ENCODE assay signal across 12 mouse cellular contexts in the genomic region with DNA sequence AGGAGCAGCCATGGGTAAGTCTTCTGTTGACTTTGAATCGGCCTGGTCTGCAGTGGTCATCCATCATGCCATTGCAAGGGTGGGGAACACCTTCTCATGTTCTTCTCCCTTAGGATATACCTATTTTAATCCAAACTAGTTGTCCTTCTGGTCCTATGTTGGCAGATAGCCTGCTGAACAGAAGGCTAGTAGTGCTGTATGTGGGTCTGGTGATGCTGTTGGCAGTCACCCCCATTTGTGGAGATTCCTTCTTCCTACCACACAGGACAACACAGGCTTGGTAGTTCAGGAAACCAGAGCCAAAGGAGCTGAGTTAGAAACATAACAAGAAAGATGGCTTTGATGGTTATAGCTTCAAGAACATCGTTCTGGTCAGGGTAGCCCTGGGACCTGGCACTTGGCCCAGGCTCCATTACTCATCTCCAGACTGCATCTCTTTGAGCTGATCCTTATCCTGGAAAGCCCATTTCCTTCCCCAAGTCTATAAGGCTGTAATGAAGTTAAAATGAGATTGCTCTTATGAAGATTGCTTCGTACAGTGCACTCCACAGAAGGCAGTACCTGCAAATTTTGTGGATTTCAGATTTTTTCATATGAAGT. TPM values are rescaled to one million over a fixed set of nuclear protein-coding genes. Genes with fewer than 3 reads are reported as not detected.
DNase-seq lines count a peak whose midpoint lies in the region; ATAC-seq and TF ChIP-seq lines count a peak whose summit lies in the region.
"Had no signal": no experiment of that assay in that cellular context is flagged by ENCODE, and none has a peak within 500 bp of the region (broad histone marks: within the 10 kb centered on the region; RNA-seq: fewer than 3 reads in every experiment).

No protein-coding gene starts in this region.

- DNase-seq in heart, adult 11 months = peak; percentile 77
- no peak for DNase-seq in heart, postnatal 10 days
- peak; percentile 56 for DNase-seq in urinary bladder, postnatal 14 days (ENCODE audit: low spot score)
- no peak for DNase-seq in urinary bladder, postnatal 4 days (ENCODE audit: low spot score in 2 of 2)
- DNase-seq in cerebellum, adult 9-10 months = peak; percentile 86
- no peak for DNase-seq in liver, postnatal 0 days
- no peak for DNase-seq in thymus, adult 18-20 months
- DNase-seq in stomach, postnatal 0 days (ENCODE audit: low spot score) = no peak

- no peaks in the 10 kb centered on the region; the same call in 1 of the 2 replicates for H3K36me3 ChIP-seq in liver, postnatal 0 days (replicated peaks; ENCODE audit: insufficient read depth, low read length)
- H3K36me3 ChIP-seq in stomach, postnatal 0 days (ENCODE audit: control insufficient read depth, insufficient read depth, low read length) = no peaks in the 10 kb centered on the region

- intact Hi-C loops in heart, postnatal 10 days (cut with DNase I) = no loop called here

- H3K27ac ChIP-seq in liver, postnatal 0 days (ENCODE audit: low read depth) = no peak overlapping the region
- H3K27ac ChIP-seq in stomach, postnatal 0 days (replicated peaks) = no peak overlapping the region
- H3K27ac ChIP-seq: limb, embryonic 15.5 days; midbrain, embryonic 13.5 days had no signal

- TF ChIP-seq EP300 in liver, postnatal 0 days (IDR thresholded peaks at IDR 0.05; ENCODE audit: low read depth) = no peak
- no peak for TF ChIP-seq EP300 in stomach, postnatal 0 days (optimal IDR thresholded peaks at IDR 0.05)

- no peak overlapping the region for H3K9ac ChIP-seq in liver, postnatal 0 days (replicated peaks)
- H3K9ac ChIP-seq in stomach, postnatal 0 days (ENCODE audit: low read length) = no peak overlapping the region
- H3K9ac ChIP-seq: limb, embryonic 15.5 days; midbrain, embryonic 13.5 days had no signal

- H3K4me1 ChIP-seq in liver, postnatal 0 days (ENCODE audit: insufficient read depth) = no peaks in the 10 kb centered on the region
- no peaks in the 10 kb centered on the region for H3K4me1 ChIP-seq in stomach, postnatal 0 days (replicated peaks; ENCODE audit: control insufficient read depth, insufficient read depth)
- H3K4me1 ChIP-seq: limb, embryonic 15.5 days; midbrain, embryonic 13.5 days had no signal

- no peak overlapping the region for H3K4me2 ChIP-seq in liver, postnatal 0 days (ENCODE audit: low read depth, low read length)
- H3K4me2 ChIP-seq in stomach, postnatal 0 days (replicated peaks; ENCODE audit: low read depth) = no peak overlapping the region
- H3K4me2 ChIP-seq: limb, embryonic 15.5 days; midbrain, embryonic 13.5 days had no signal

- no peaks in the 10 kb centered on the region for H3K27me3 ChIP-seq in liver, postnatal 0 days (ENCODE audit: insufficient read depth, low read length)
- H3K27me3 ChIP-seq in stomach, postnatal 0 days (ENCODE audit: control insufficient read depth, insufficient read depth, low read length) = no peaks in the 10 kb centered on the region
- H3K27me3 ChIP-seq: CH12.LX; limb, embryonic 15.5 days; midbrain, embryonic 13.5 days had no signal

- ATAC-seq in liver, postnatal 0 days = no peak
- ATAC-seq in stomach, postnatal 0 days (ENCODE audit: low FRiP score, low TSS enrichment) = no peak
- ATAC-seq: inflammation-experienced regulatory T-cells, adult 6 months; midbrain, embryonic 13.5 days had no signal

- H3K9me3 ChIP-seq in liver, postnatal 0 days (ENCODE audit: low read length) = no peaks in the 10 kb centered on the region
- no peaks in the 10 kb centered on the region for H3K9me3 ChIP-seq in stomach, postnatal 0 days (ENCODE audit: control insufficient read depth, low read length)
- H3K9me3 ChIP-seq: limb, embryonic 15.5 days; midbrain, embryonic 13.5 days had no signal

- no peak for TF ChIP-seq CTCF in liver, postnatal 0 days (IDR thresholded peaks at IDR 0.05; ENCODE audit: low read depth)
- no peak for TF ChIP-seq CTCF in stomach, postnatal 0 days (IDR thresholded peaks at IDR 0.05; ENCODE audit: low read depth)

- WGBS in liver, postnatal 0 days (ENCODE audit: insufficient replicate concordance) = 80% methylated on average over 3 of the region's 3 CpGs
- WGBS in stomach, postnatal 0 days = 43% methylated on average over 3 of the region's 3 CpGs

- H3K4me3 ChIP-seq in liver, postnatal 0 days (ENCODE audit: low read depth, low read length) = no peak overlapping the region
- no peak overlapping the region for H3K4me3 ChIP-seq in stomach, postnatal 0 days (ENCODE audit: low read depth, low read length)
- H3K4me3 ChIP-seq: limb, embryonic 15.5 days; midbrain, embryonic 13.5 days had no signal

RNA-seq across cellular contexts. Expression of gene Nmt2, which starts 21.5 kb away (rescaled TPM):
- 10 to 100 TPM; 15.3 to 17.6 TPM for total RNA-seq in heart, postnatal 10 days (2021)
- polyA plus RNA-seq in liver, postnatal 0 days (2015; fragmentation: Nextera tagmentation; extraction: Ambion mirVana) = 17.1 and 17.4 TPM in 2 replicates
- polyA plus RNA-seq in stomach, postnatal 0 days (2015; fragmentation: Nextera tagmentation; extraction: Ambion mirVana) = 23.8 and 24.0 TPM in 2 replicates

RNA-seq across cellular contexts. Expression of gene Rpp38, which starts 26.9 kb away (rescaled TPM):
- total RNA-seq in heart, postnatal 10 days (2021) = 1 to 10 TPM; 5.8 to 6.4 TPM
- polyA plus RNA-seq in liver, postnatal 0 days (2015; fragmentation: Nextera tagmentation; extraction: Ambion mirVana) = 10.2 and 10.3 TPM in 2 replicates
- polyA plus RNA-seq in stomach, postnatal 0 days (2015; fragmentation: Nextera tagmentation; extraction: Ambion mirVana) = 17.2 and 20.3 TPM in 2 replicates

RNA-seq across cellular contexts. Expression of gene Acbd7, which starts 30.4 kb away (rescaled TPM):
- total RNA-seq in heart, postnatal 10 days (2021) = not detected
- 0.29 TPM in 1 of 2 replicates, not detected in the other for polyA plus RNA-seq in liver, postnatal 0 days (2015; fragmentation: Nextera tagmentation; extraction: Ambion mirVana)
- 0.25 and 1.1 TPM in 2 replicates for polyA plus RNA-seq in stomach, postnatal 0 days (2015; fragmentation: Nextera tagmentation; extraction: Ambion mirVana)
- polyA plus RNA-seq: inflammation-experienced regulatory T-cells, adult 6 months had no signal

Comparison
In these comparisons a context has a peak if more than half of its experiments do, and no peak if none do; other contexts are left out.
1. DNase-seq: peak in heart, adult 11 months (single experiment), urinary bladder, postnatal 14 days (single experiment) and cerebellum, adult 9-10 months (single experiment); none in heart, postnatal 10 days (0 of 2), urinary bladder, postnatal 4 days (0 of 2), liver, postnatal 0 days (single experiment), thymus, adult 18-20 months (0 of 2) and stomach, postnatal 0 days (single experiment).